In genomic region chrX:136051219-136051618, GRCm38 (mm10) we compare ENCODE assay signal across 21 mouse cellular contexts. TPM values are rescaled to one million over a fixed set of nuclear protein-coding genes. Genes with fewer than 3 reads are reported as not detected.
"Had no signal": no experiment of that assay in that cellular context is flagged by ENCODE, and none has a peak within 500 bp of the region (broad histone marks: within the 10 kb centered on the region; RNA-seq: fewer than 3 reads in every experiment).

No protein-coding gene starts in this region.

- H3K4me3 ChIP-seq: liver, embryonic 12.5 days; megakaryocyte, embryonic 14.5 days; midbrain, embryonic 13.5 days; midbrain, embryonic 15.5 days; neural tube, embryonic 12.5 days had no signal

- DNase-seq: lung, embryonic 14.5 days; retina, postnatal 1 day; right cerebral cortex, adult 18-20 months; right cerebral cortex, postnatal 25 days; right cerebral cortex, postnatal 4 days; spleen, adult 18-20 months; thymus, adult 18-20 months; thymus, postnatal 14 days; thymus, postnatal 36 days had no signal

- H3K4me2 ChIP-seq: liver, embryonic 12.5 days; lung, embryonic 14.5 days; midbrain, embryonic 11.5 days; midbrain, embryonic 13.5 days; midbrain, embryonic 15.5 days; neural tube, embryonic 12.5 days had no signal

- H3K27me3 ChIP-seq: liver, embryonic 12.5 days; megakaryocyte, embryonic 14.5 days; midbrain, embryonic 13.5 days; midbrain, embryonic 15.5 days; neural tube, embryonic 12.5 days had no signal

- ATAC-seq: liver, embryonic 12.5 days; midbrain, embryonic 13.5 days; midbrain, embryonic 15.5 days had no signal

- H3K4me1 ChIP-seq: liver, embryonic 12.5 days; megakaryocyte, embryonic 14.5 days; midbrain, embryonic 13.5 days; midbrain, embryonic 15.5 days; neural tube, embryonic 12.5 days had no signal

- H3K9me3 ChIP-seq: liver, embryonic 12.5 days; megakaryocyte, embryonic 14.5 days; midbrain, embryonic 13.5 days; midbrain, embryonic 15.5 days; neural tube, embryonic 12.5 days had no signal

- H3K9ac ChIP-seq: liver, embryonic 12.5 days; liver, embryonic 14.5 days; lung, embryonic 14.5 days; midbrain, embryonic 13.5 days; midbrain, embryonic 15.5 days; neural tube, embryonic 12.5 days had no signal

- H3K27ac ChIP-seq: liver, embryonic 12.5 days; liver, embryonic 14.5 days; macrophage; midbrain, embryonic 13.5 days; midbrain, embryonic 15.5 days; neural tube, embryonic 12.5 days had no signal

- H3K36me3 ChIP-seq: liver, embryonic 12.5 days; midbrain, embryonic 13.5 days; midbrain, embryonic 15.5 days; neural tube, embryonic 12.5 days had no signal

RNA-seq across cellular contexts. Expression of gene Bex2, which starts 16.8 kb away (rescaled TPM):
- polyA plus RNA-seq: macrophage had no signal

RNA-seq across cellular contexts. Expression of gene Arxes1, which starts 18.1 kb away (rescaled TPM):
- polyA plus RNA-seq: liver, adult 2 months; macrophage; small intestine, adult 2 months had no signal

RNA-seq across cellular contexts. Expression of gene Nxf3, which starts 33.8 kb away (rescaled TPM):
- polyA plus RNA-seq: liver, adult 2 months; macrophage; midbrain, embryonic 11.5 days; midbrain, embryonic 13.5 days; midbrain, embryonic 15.5 days; neural tube, embryonic 12.5 days; small intestine, adult 2 months; stomach, embryonic 14.5 days; stomach, embryonic 16.5 days had no signal

RNA-seq across cellular contexts. Expression of gene Arxes2, which starts 57.6 kb away (rescaled TPM):
- polyA plus RNA-seq: liver, adult 2 months; macrophage had no signal
